8 mouse cellular contexts compared by ENCODE assay signal in the genomic region with DNA sequence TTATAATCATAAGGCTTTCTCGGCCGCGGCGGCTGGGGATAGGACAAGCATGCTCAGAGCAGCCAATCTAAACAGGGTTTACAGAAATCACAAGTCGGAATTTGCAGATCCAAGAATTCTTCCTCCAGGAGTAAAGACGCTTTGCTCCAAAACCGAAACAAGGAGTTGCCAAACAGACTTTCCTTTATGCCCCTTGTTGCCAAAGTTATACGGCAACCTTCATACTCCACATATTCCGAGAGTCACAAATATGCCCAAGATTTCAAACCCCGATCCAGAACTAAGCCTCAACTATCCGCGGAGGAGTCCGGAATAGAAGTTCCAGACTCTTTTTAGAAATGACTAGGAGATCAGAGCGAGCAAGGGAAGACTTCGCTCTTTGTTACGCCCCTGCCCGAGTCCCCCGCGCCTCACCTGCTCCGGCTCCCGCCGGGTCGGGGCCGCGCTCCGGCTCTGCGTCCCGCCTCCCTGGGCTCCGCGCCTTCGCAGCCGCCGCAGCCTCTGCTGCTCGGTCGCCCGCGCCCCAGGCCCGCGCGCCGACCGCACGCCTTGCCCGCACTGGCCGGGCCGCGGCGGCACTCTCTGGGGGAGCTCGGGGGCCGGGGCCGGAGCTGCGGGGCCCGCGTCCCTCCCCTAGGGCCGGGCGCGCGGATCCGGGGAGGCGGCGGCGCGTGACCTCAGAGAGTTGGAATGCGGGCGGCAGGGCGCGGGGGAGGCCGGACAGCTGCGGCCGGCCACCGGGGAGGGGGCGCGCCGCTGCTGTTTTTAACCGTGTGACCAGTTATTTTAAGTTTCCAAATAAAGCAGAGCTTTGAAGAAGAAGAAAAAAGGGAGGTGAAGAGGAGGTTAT. TPM values are rescaled to one million over a fixed set of nuclear protein-coding genes. Genes with fewer than 3 reads are reported as not detected.
DNase-seq lines count a peak whose midpoint lies in the region; ATAC-seq and TF ChIP-seq lines count a peak whose summit lies in the region.

TSS of gene Ptpn21 (minus strand) at position 455 of the 850 bp plus-strand sequence.

- H3K4me2 ChIP-seq in embryonic facial prominence, embryonic 11.5 days (ENCODE audit: low read depth, low read length): peak within 1 kb of the TSS; percentile 93
- peak within 1 kb of the TSS; percentile 84 for H3K4me2 ChIP-seq in kidney, embryonic 14.5 days (replicated peaks; ENCODE audit: low read depth, low read length)
- H3K4me2 ChIP-seq in lung, postnatal 0 days (replicated peaks; ENCODE audit: low read depth, low read length): peak within 1 kb of the TSS; percentile 66

- H3K36me3 ChIP-seq in embryonic facial prominence, embryonic 11.5 days (replicated peaks; ENCODE audit: control insufficient read depth, insufficient read depth, low read depth, low read length): no peaks in the 10 kb centered on the region
- H3K36me3 ChIP-seq in heart, embryonic 10.5 days: no peaks in the 10 kb centered on the region
- no peaks in the 10 kb centered on the region for H3K36me3 ChIP-seq in kidney, embryonic 14.5 days (ENCODE audit: control insufficient read depth, insufficient read depth, low read length)
- H3K36me3 ChIP-seq in lung, postnatal 0 days (ENCODE audit: insufficient read depth, low read length): no peaks in the 10 kb centered on the region

- under 1% methylated on average over 74 of the region's 75 CpGs for WGBS in embryonic facial prominence, embryonic 11.5 days
- under 1% methylated on average over 75 of the region's 75 CpGs for WGBS in heart, embryonic 10.5 days
- under 1% methylated on average over 71 of the region's 75 CpGs for WGBS in kidney, embryonic 14.5 days
- WGBS in lung, postnatal 0 days: under 1% methylated on average over 67 of the region's 75 CpGs

- H3K9me3 ChIP-seq in embryonic facial prominence, embryonic 11.5 days (replicated peaks; ENCODE audit: control insufficient read depth, low read length): no peaks in the 10 kb centered on the region
- H3K9me3 ChIP-seq in heart, embryonic 10.5 days: no peaks in the 10 kb centered on the region
- H3K9me3 ChIP-seq in kidney, embryonic 14.5 days (ENCODE audit: control insufficient read depth, low read length): no peaks in the 10 kb centered on the region
- H3K9me3 ChIP-seq in lung, postnatal 0 days (ENCODE audit: low read length): no peaks in the 10 kb centered on the region

- no peak for TF ChIP-seq CTCF in lung, postnatal 0 days (IDR thresholded peaks at IDR 0.05)

- no peaks in the 10 kb centered on the region for H3K27me3 ChIP-seq in embryonic facial prominence, embryonic 11.5 days (ENCODE audit: control insufficient read depth, insufficient read depth, low read length)
- 0 out of 2 replicates have a peak, but pooled peaks cover 3% of the 10 kb centered on the region for H3K27me3 ChIP-seq in heart, embryonic 10.5 days (ENCODE audit: insufficient read depth, poor library complexity, severe bottlenecking)
- H3K27me3 ChIP-seq in kidney, embryonic 14.5 days (ENCODE audit: control insufficient read depth, insufficient read depth, low read length): peaks cover 3% of the 10 kb centered on the region; the same call in 1 of the 2 replicates
- H3K27me3 ChIP-seq in lung, postnatal 0 days (replicated peaks; ENCODE audit: insufficient read depth, low read length): no peaks in the 10 kb centered on the region

- peak within 1 kb of the TSS; percentile 88 for H3K9ac ChIP-seq in embryonic facial prominence, embryonic 11.5 days (replicated peaks; ENCODE audit: low read length)
- H3K9ac ChIP-seq in kidney, embryonic 14.5 days (ENCODE audit: low read depth, low read length): peak within 1 kb of the TSS; percentile 84
- H3K9ac ChIP-seq in lung, postnatal 0 days (replicated peaks; ENCODE audit: low read depth): peak within 1 kb of the TSS; percentile 89

- TF ChIP-seq EP300 in lung, postnatal 0 days (IDR thresholded peaks at IDR 0.05): peak; percentile 25; the same call in 1 of the 2 replicates

- no peaks in the 10 kb centered on the region; the same call in 1 of the 2 replicates for H3K4me1 ChIP-seq in embryonic facial prominence, embryonic 11.5 days (ENCODE audit: control insufficient read depth, insufficient read depth, low read length)
- peaks cover 28% of the 10 kb centered on the region for H3K4me1 ChIP-seq in heart, embryonic 10.5 days
- peaks cover 17% of the 10 kb centered on the region; the same call in 1 of the 2 replicates for H3K4me1 ChIP-seq in kidney, embryonic 14.5 days (ENCODE audit: control insufficient read depth, insufficient read depth, low read length)
- peaks cover 11% of the 10 kb centered on the region; the same call in 1 of the 2 replicates for H3K4me1 ChIP-seq in lung, postnatal 0 days (ENCODE audit: insufficient read depth, low read depth, low read length)

- peak; percentile 51 for ATAC-seq in embryonic facial prominence, embryonic 11.5 days (replicated peaks; ENCODE audit: insufficient number of reproducible peaks, low FRiP score, low TSS enrichment, low read depth)
- ATAC-seq in kidney, embryonic 14.5 days (ENCODE audit: low FRiP score, low TSS enrichment): peak; percentile 63
- peak; percentile 87 for ATAC-seq in lung, postnatal 0 days

- DNase-seq in B cell, adult 2 months: peak; percentile 17 to 27
- DNase-seq in ZHBTc4 (ENCODE audit: low read depth, low spot score): peak; percentile 77
- DNase-seq in embryonic facial prominence, embryonic 11.5 days (ENCODE audit: low spot score): peak; percentile 61
- DNase-seq in heart, embryonic 10.5 days (ENCODE audit: low spot score): no peak
- peak; percentile 84 for DNase-seq in lung, postnatal 0 days (ENCODE audit: low spot score)
- DNase-seq in right cerebral cortex, postnatal 25 days: peak; percentile 26
- no peak for DNase-seq in frontal cortex, adult 2 months (ENCODE audit: extremely low spot score in 1 of 2, low spot score in 1 of 2)

- no peak within 1 kb of the TSS; the same call in 1 of the 2 replicates for H3K27ac ChIP-seq in embryonic facial prominence, embryonic 11.5 days (replicated peaks; ENCODE audit: low read depth, low read length)
- peak within 1 kb of the TSS; percentile 97 for H3K27ac ChIP-seq in heart, embryonic 10.5 days
- H3K27ac ChIP-seq in kidney, embryonic 14.5 days (ENCODE audit: low read depth, low read length): peak within 1 kb of the TSS; percentile 82; the same call in 1 of the 2 replicates
- peak within 1 kb of the TSS; percentile 98 for H3K27ac ChIP-seq in lung, postnatal 0 days (ENCODE audit: low read length)

- H3K4me3 ChIP-seq in embryonic facial prominence, embryonic 11.5 days (ENCODE audit: low read depth, low read length): peak within 1 kb of the TSS; percentile 71
- peak within 1 kb of the TSS; percentile 84 for H3K4me3 ChIP-seq in heart, embryonic 10.5 days
- H3K4me3 ChIP-seq in kidney, embryonic 14.5 days (ENCODE audit: low read length): peak within 1 kb of the TSS; percentile 83
- H3K4me3 ChIP-seq in lung, postnatal 0 days (ENCODE audit: low read depth, low read length): peak within 1 kb of the TSS; percentile 92

RNA-seq across cellular contexts. Expression of gene Ptpn21, which starts in this region (rescaled TPM):
- polyA plus RNA-seq in embryonic facial prominence, embryonic 11.5 days (2014; fragmentation: Nextera tagmentation; extraction: Ambion mirVana): 5.3 TPM in 2 replicates
- 9.0 and 9.3 TPM in 2 replicates for polyA plus RNA-seq in heart, embryonic 10.5 days (2016; fragmentation: Nextera tagmentation; extraction: Ambion mirVana)
- 5.6 and 7.5 TPM in 2 replicates for polyA plus RNA-seq in kidney, embryonic 14.5 days (2014; fragmentation: Nextera tagmentation; extraction: Ambion mirVana)
- polyA plus RNA-seq in lung, postnatal 0 days (2015; fragmentation: Nextera tagmentation; extraction: Ambion mirVana): 10.0 and 10.3 TPM in 2 replicates
- 8.3 and 8.8 TPM in 2 replicates for polyA plus RNA-seq in frontal cortex, adult 2 months (2012; rRNA removed)

Comparison
In these comparisons a context has a peak if more than half of its experiments do, and no peak if none do; other contexts are left out.
1. DNase-seq: peak in B cell, adult 2 months (2 of 2), ZHBTc4 (single experiment), embryonic facial prominence, embryonic 11.5 days (single experiment), lung, postnatal 0 days (single experiment) and right cerebral cortex, postnatal 25 days (single experiment); none in heart, embryonic 10.5 days (single experiment) and frontal cortex, adult 2 months (0 of 2).
2. Peak in every context shown above with its lines, with median percentiles within 50 percentile points of each other: ATAC-seq, H3K4me2 ChIP-seq, H3K4me3 ChIP-seq and H3K9ac ChIP-seq.